Mouse (Mus musculus) mammary gland, adult 2 months (tissue): ENCODE measurements around the gene Smg7. TPM values are rescaled to one million over a fixed set of nuclear protein-coding genes. Genes with fewer than 3 reads are reported as not detected.

Experiments used
- polyA plus RNA-seq: library from polyadenylated mRNA; depleted of rRNA; stranded (reverse); fragments of >200 nt; gene quantifications from 2 replicates; pipeline ENCODE4 v1.2.3, GENCODE M21; 2012; ENCODE audit warnings: low replicate concordance; rRNA removed

The Smg7 gene
- polyA plus RNA-seq: 38.8 and 48.4 TPM in 2 replicates

DNA sequence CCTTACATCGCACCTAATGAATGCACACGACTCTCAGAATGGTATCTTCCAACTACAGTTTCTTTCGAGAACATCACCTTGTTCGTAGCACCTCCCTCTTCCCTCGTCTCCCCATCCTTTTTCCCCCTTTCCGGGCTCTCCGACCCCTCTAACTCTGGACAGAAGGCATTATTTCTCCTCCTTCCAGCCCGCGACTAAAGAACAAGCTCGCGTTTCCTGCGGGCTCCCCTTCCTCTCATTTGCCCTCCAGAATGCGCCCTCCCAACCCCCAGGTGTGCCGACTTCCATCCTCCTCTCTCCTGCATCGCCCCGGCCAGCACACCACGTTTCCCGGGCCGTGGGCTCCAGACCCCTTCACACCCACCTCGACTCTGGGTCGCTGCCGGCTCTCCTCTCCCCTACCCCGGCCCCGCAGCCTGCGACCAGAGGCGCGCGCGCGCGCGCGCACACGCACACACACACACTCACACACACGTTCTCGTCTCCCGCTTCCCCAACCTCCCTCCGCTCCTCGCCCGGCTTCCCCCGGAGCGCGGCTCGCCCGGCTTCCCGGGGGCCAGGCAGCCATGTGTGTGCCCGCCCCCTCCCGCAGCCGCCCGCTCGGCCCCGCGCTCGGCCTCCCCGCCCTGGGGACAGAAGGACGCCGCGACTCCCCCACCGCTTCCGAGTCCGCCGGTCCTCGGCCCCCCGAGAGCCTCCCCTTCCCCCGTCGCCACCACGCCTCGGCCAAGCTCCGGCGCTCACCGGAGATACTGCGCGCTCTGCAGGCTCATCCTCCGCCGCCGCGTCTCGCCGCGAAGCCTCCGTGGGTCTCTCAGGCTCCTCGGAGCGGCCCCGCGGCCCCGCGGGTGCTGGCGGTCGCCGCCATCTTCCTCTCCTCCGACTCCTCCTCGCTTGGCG, at the start of gene Smg7:
Gene Smg7 (minus strand): TSS at position 882 of the 900 bp plus-strand sequence.

GRCm38 (mm10) chr1:152799897-152800296, 102.5 kb downstream of the Smg7 start, which contains the start of gene Ncf2:
TSS of gene Ncf2 (plus strand) at chr1:152800194.

Other genes starting within 250 kb of the Smg7 start
- gene Apobec4, start 152.1 kb downstream of the Smg7 start, polyA plus RNA-seq: not detected in 2 replicates
- gene Rgl1, start 136.3 kb downstream of the Smg7 start, polyA plus RNA-seq: 18.9 and 32.1 TPM in 2 replicates
- gene Arpc5, start 136.1 kb downstream of the Smg7 start, polyA plus RNA-seq: 80.5 and 92.3 TPM in 2 replicates
- gene Ncf2, start 102.5 kb downstream of the Smg7 start, polyA plus RNA-seq: 11.9 and 12.7 TPM in 2 replicates
- gene Nmnat2, start 52.3 kb upstream of the Smg7 start, polyA plus RNA-seq: 0.96 and 1.1 TPM in 2 replicates